Mouse (Mus musculus) thymus, adult 2 months (tissue): ENCODE data around the gene Ubr3.

Experiments
- CTCF ChIP-seq: fragments of 200-500 bp; IDR thresholded peaks from 2 replicates; pipeline ENCODE4 v1.5.1; 2012; ENCODE audit warnings: mild to moderate bottlenecking, control low read depth, low read length, moderate library complexity, borderline replicate concordance; ENCODE audit not compliant: control insufficient read depth, poor library complexity, insufficient read depth; ENCODE audit errors: extremely low read depth
- POLR2A ChIP-seq: fragments of 200-500 bp; IDR thresholded peaks from 2 replicates; pipeline ENCODE4 v1.6.1; 2012; ENCODE audit warnings: mild to moderate bottlenecking, low read length, control low read depth, moderate library complexity; ENCODE audit not compliant: control insufficient read depth, poor library complexity, insufficient read depth; ENCODE audit errors: extremely low read depth

DNA sequence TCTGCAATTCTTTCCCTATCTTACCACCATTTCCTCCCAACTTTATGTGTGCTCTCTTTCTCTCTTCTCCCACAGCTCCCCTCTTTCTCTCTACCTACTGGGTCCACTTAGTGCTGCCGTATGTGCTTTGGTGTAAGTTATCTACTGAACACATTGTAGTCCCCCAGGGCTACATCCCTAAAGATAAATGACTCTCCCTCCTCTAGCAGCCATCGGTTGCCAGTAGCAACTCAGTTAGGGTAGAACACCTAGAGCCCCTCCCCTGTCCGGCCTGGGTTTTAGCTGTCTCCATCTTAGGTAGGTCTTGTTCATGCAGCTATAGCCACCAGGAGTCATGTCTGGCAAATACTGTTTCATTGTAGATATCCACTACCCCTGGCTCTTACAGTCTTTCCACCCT is 27.9 kb downstream of the Ubr3 start:
- no peak for TF ChIP-seq CTCF
- TF ChIP-seq POLR2A = no peak
